Comparison of ENCODE assay signal across 9 mouse cellular contexts in the genomic region with DNA sequence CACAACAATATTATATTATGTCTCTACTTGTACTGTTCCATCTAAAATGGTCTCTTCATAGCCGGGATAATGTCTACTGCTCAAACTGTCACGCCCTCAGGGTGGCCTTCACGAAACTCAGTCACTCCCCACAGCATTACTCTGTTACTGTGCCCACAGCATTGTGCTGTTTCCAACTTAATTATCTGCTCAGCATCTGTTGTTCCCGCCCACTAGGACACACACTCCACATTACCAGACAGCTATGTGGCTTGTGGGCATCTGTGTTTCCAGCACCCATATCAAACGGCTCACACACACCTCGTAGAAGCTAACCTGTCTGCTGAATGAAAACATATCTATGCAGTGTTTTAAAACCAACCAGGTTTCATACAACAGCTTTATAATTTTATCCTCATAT. TPM values are rescaled to one million over a fixed set of nuclear protein-coding genes. Genes with fewer than 3 reads are reported as not detected.
DNase-seq lines count a peak whose midpoint lies in the region; ATAC-seq and TF ChIP-seq lines count a peak whose summit lies in the region.
"Had no signal": no experiment of that assay in that cellular context is flagged by ENCODE, and none has a peak within 500 bp of the region (broad histone marks: within the 10 kb centered on the region; RNA-seq: fewer than 3 reads in every experiment).

No protein-coding gene starts in this region.

- H3K9ac ChIP-seq in intestine, embryonic 15.5 days, result no peak overlapping the region
- H3K9ac ChIP-seq in intestine, embryonic 16.5 days (ENCODE audit: low read depth, low read length), result no peak overlapping the region
- no peak overlapping the region for H3K9ac ChIP-seq in embryonic facial prominence, embryonic 15.5 days
- no peak overlapping the region for H3K9ac ChIP-seq in liver, embryonic 15.5 days

- H3K27ac ChIP-seq in intestine, embryonic 15.5 days, result no peak overlapping the region
- no peak overlapping the region for H3K27ac ChIP-seq in intestine, embryonic 16.5 days (ENCODE audit: low read length)
- no peak overlapping the region for H3K27ac ChIP-seq in embryonic facial prominence, embryonic 15.5 days (replicated peaks)
- no peak overlapping the region for H3K27ac ChIP-seq in liver, embryonic 15.5 days (replicated peaks)
- H3K27ac ChIP-seq: heart, adult 2 months had no signal

- H3K4me2 ChIP-seq in intestine, embryonic 15.5 days (replicated peaks), result no peak overlapping the region
- no peak overlapping the region for H3K4me2 ChIP-seq in intestine, embryonic 16.5 days (ENCODE audit: low read depth, low read length)
- peak overlapping the region; percentile 49; the same call in 1 of the 2 replicates for H3K4me2 ChIP-seq in embryonic facial prominence, embryonic 15.5 days (replicated peaks)
- peak overlapping the region; percentile 45 for H3K4me2 ChIP-seq in liver, embryonic 15.5 days

- no peaks in the 10 kb centered on the region for H3K9me3 ChIP-seq in intestine, embryonic 15.5 days
- no peaks in the 10 kb centered on the region for H3K9me3 ChIP-seq in intestine, embryonic 16.5 days (ENCODE audit: control insufficient read depth, low read length)
- no peaks in the 10 kb centered on the region for H3K9me3 ChIP-seq in embryonic facial prominence, embryonic 15.5 days (replicated peaks)
- H3K9me3 ChIP-seq in liver, embryonic 15.5 days (replicated peaks), result no peaks in the 10 kb centered on the region

- DNase-seq in urinary bladder, postnatal 14 days (ENCODE audit: low spot score), result no peak
- DNase-seq in cerebellum, postnatal 14 days, result no peak

- no peak overlapping the region for H3K4me3 ChIP-seq in intestine, embryonic 15.5 days (replicated peaks)
- no peak overlapping the region for H3K4me3 ChIP-seq in intestine, embryonic 16.5 days (ENCODE audit: low read length)
- peak overlapping the region; percentile 18 for H3K4me3 ChIP-seq in C2C12 (ENCODE audit: insufficient read depth, poor library complexity, severe bottlenecking)
- no peak overlapping the region for H3K4me3 ChIP-seq in embryonic facial prominence, embryonic 15.5 days (replicated peaks)
- no peak overlapping the region for H3K4me3 ChIP-seq in liver, embryonic 15.5 days (replicated peaks)
- H3K4me3 ChIP-seq: heart, adult 2 months had no signal

- no peaks in the 10 kb centered on the region for H3K27me3 ChIP-seq in intestine, embryonic 15.5 days (replicated peaks)
- no peaks in the 10 kb centered on the region for H3K27me3 ChIP-seq in intestine, embryonic 16.5 days (replicated peaks; ENCODE audit: control insufficient read depth, insufficient read depth, low read length)
- no peaks in the 10 kb centered on the region for H3K27me3 ChIP-seq in C2C12 (ENCODE audit: control insufficient read depth, insufficient read depth, insufficient read length)
- no peaks in the 10 kb centered on the region; the same call in 1 of the 2 replicates for H3K27me3 ChIP-seq in embryonic facial prominence, embryonic 15.5 days
- H3K27me3 ChIP-seq in liver, embryonic 15.5 days, result no peaks in the 10 kb centered on the region

- H3K4me1 ChIP-seq in intestine, embryonic 15.5 days (replicated peaks), result 0 out of 2 replicates have a peak, but pooled peaks cover 2% of the 10 kb centered on the region
- H3K4me1 ChIP-seq in intestine, embryonic 16.5 days (ENCODE audit: control insufficient read depth, insufficient read depth, low read length), result peaks cover 3% of the 10 kb centered on the region
- H3K4me1 ChIP-seq in embryonic facial prominence, embryonic 15.5 days, result peaks cover 3% of the 10 kb centered on the region
- H3K4me1 ChIP-seq in liver, embryonic 15.5 days (replicated peaks), result peaks cover 11% of the 10 kb centered on the region

- no peaks in the 10 kb centered on the region for H3K36me3 ChIP-seq in intestine, embryonic 15.5 days
- no peaks in the 10 kb centered on the region for H3K36me3 ChIP-seq in intestine, embryonic 16.5 days (ENCODE audit: control insufficient read depth, insufficient read depth, low read length)
- H3K36me3 ChIP-seq in C2C12 (ENCODE audit: control insufficient read depth, insufficient read depth), result no peaks in the 10 kb centered on the region
- no peaks in the 10 kb centered on the region for H3K36me3 ChIP-seq in embryonic facial prominence, embryonic 15.5 days
- no peaks in the 10 kb centered on the region for H3K36me3 ChIP-seq in liver, embryonic 15.5 days (replicated peaks)

- H3K79me3 ChIP-seq in C2C12 (ENCODE audit: low read depth), result no peaks in the 10 kb centered on the region

- no peaks in the 10 kb centered on the region for H3K79me2 ChIP-seq in C2C12 (ENCODE audit: control insufficient read depth, insufficient read depth)

- no peak overlapping the region for H3ac ChIP-seq in C2C12 (ENCODE audit: control insufficient read depth, insufficient read length, low read depth)

- no peak for TF ChIP-seq CTCF in C2C12 (IDR thresholded peaks at IDR 0.05; ENCODE audit: control insufficient read depth, insufficient read depth, insufficient read length)

- ATAC-seq in intestine, embryonic 15.5 days, result 0 out of 2 replicates have a peak, but pooled peaks have one; percentile 21
- no peak for ATAC-seq in intestine, embryonic 16.5 days
- ATAC-seq in embryonic facial prominence, embryonic 15.5 days (ENCODE audit: insufficient number of reproducible peaks, low FRiP score, low TSS enrichment, low read depth), result 0 out of 2 replicates have a peak, but pooled peaks have one; percentile 27
- ATAC-seq in liver, embryonic 15.5 days (ENCODE audit: insufficient read depth), result peak; percentile 52; the same call in 1 of the 2 replicates
- no peak for ATAC-seq in cerebellum, adult (ENCODE audit: insufficient number of reproducible peaks, low FRiP score, low TSS enrichment)

- WGBS in intestine, embryonic 15.5 days, result 58% methylated on average over 6 of the region's 6 CpGs
- WGBS in intestine, embryonic 16.5 days, result 63% methylated on average over 6 of the region's 6 CpGs
- 29% methylated on average over 6 of the region's 6 CpGs for WGBS in embryonic facial prominence, embryonic 15.5 days
- WGBS in liver, embryonic 15.5 days (ENCODE audit: insufficient replicate concordance), result 18% methylated on average over 6 of the region's 6 CpGs

TF ChIP-seq in C2C12, 6 proteins besides CTCF, POLR2A, EP300 and RAD21:
- TF ChIP-seq MYOD1 (IDR thresholded peaks at IDR 0.05; ENCODE audit: control insufficient read depth, insufficient read length, low read depth) (peak; percentile 51), CEBPB (IDR thresholded peaks at IDR 0.05; ENCODE audit: low read depth) (no peak)

RNA-seq across cellular contexts. Expression of a gene that starts 13.7 kb away (rescaled TPM):
- polyA plus RNA-seq in intestine, embryonic 15.5 days (2015; fragmentation: Nextera tagmentation; extraction: Ambion mirVana), result 4.5 and 5.1 TPM in 2 replicates
- 4.0 and 4.7 TPM in 2 replicates for polyA plus RNA-seq in intestine, embryonic 16.5 days (2015; fragmentation: Nextera tagmentation; extraction: Ambion mirVana)
- 7.7 TPM for polyA plus RNA-seq in C2C12 (2012; fragmentation: generic; extraction: Trizol)
- polyA plus RNA-seq in embryonic facial prominence, embryonic 15.5 days (2015; fragmentation: Nextera tagmentation; extraction: Ambion mirVana), result 3.8 and 5.5 TPM in 2 replicates
- 1.8 and 2.3 TPM in 2 replicates for polyA plus RNA-seq in liver, embryonic 15.5 days (2015; fragmentation: Nextera tagmentation; extraction: Ambion mirVana)

RNA-seq across cellular contexts. Expression of a gene that starts 15.9 kb away (rescaled TPM):
- polyA plus RNA-seq in intestine, embryonic 15.5 days (2015; fragmentation: Nextera tagmentation; extraction: Ambion mirVana), result 11.0 and 12.0 TPM in 2 replicates
- 9.9 and 10.5 TPM in 2 replicates for polyA plus RNA-seq in intestine, embryonic 16.5 days (2015; fragmentation: Nextera tagmentation; extraction: Ambion mirVana)
- 3.0 TPM for polyA plus RNA-seq in C2C12 (2012; fragmentation: generic; extraction: Trizol)
- polyA plus RNA-seq in embryonic facial prominence, embryonic 15.5 days (2015; fragmentation: Nextera tagmentation; extraction: Ambion mirVana), result 16.4 and 16.8 TPM in 2 replicates
- polyA plus RNA-seq in liver, embryonic 15.5 days (2015; fragmentation: Nextera tagmentation; extraction: Ambion mirVana), result 3.7 and 3.9 TPM in 2 replicates

Comparison
In these comparisons a context has a peak if more than half of its experiments do, and no peak if none do; other contexts are left out.
1. ATAC-seq: peak in intestine, embryonic 15.5 days (single experiment), embryonic facial prominence, embryonic 15.5 days (single experiment) and liver, embryonic 15.5 days (single experiment); none in intestine, embryonic 16.5 days (single experiment) and cerebellum, adult (single experiment).
2. H3K4me2 ChIP-seq: peak in embryonic facial prominence, embryonic 15.5 days (single experiment) and liver, embryonic 15.5 days (single experiment); none in intestine, embryonic 15.5 days (single experiment) and intestine, embryonic 16.5 days (single experiment).